Mouse (Mus musculus): ENCODE data around the gene Prdm11. TPM values are rescaled to one million over a fixed set of nuclear protein-coding genes. Genes with fewer than 3 reads are reported as not detected.

Gene Prdm11
- polyA plus RNA-seq (2014; fragmentation: Illumina TruSeq; extraction: RNeasy Lipid Tissue Mini Kit (QIAGEN cat#74804); ENCODE audit: low read depth, low replicate concordance), result 0.69 TPM

GRCm38 (mm10) chr2:93045818-93046508, at the start of gene Prdm11:
Gene Prdm11 (minus strand): TSS chr2:93046167.

Other genes starting within 250 kb of the Prdm11 start
- gene Syt13, start 131.1 kb downstream of the Prdm11 start, polyA plus RNA-seq (2014; fragmentation: Illumina TruSeq; extraction: RNeasy Lipid Tissue Mini Kit (QIAGEN cat#74804); ENCODE audit: low read depth, low replicate concordance), result 7.0 TPM
- gene Trp53i11, start 141.4 kb upstream of the Prdm11 start, polyA plus RNA-seq (2014; fragmentation: Illumina TruSeq; extraction: RNeasy Lipid Tissue Mini Kit (QIAGEN cat#74804); ENCODE audit: low read depth, low replicate concordance), result 6.1 TPM

Data from sigmoid colon, adult 10 weeks (tissue).